Mouse (Mus musculus) cerebellum, postnatal 25 days (tissue): ENCODE data around the gene Gart.
"Not testable (repeated sequence)": the region's sequence is repeated elsewhere in the genome, so short reads cannot be mapped to it uniquely, and the experiment has no call there.

Source experiments
- DNase-seq, 2 experiments: peaks; one replicate each; pipeline ENCODE4 v3.0.0; 2021; ENCODE audit warnings: mixed read lengths in 2 of 2

The Gart gene

GRCm38 (mm10) chr16:91647461-91648219 lies 888 bp upstream of the Gart start, which contains the start of gene Son:
TSS of gene Son (plus strand) at chr16:91647506.
- peak; percentile 96 to 97 for DNase-seq

- no peak for DNase-seq
Measured at GRCm38 (mm10) chr16:91645995-91646602, 653 bp downstream of the Gart start.

GRCm38 (mm10) chr16:91645420-91645819 lies 1.3 kb downstream of the Gart start:
- DNase-seq, result not testable (repeated sequence)

GRCm38 (mm10) chr16:91644901-91645300 lies 1.9 kb downstream of the Gart start:
- DNase-seq, result no peak

GRCm38 (mm10) chr16:91640171-91640570 lies 6.6 kb downstream of the Gart start:
- DNase-seq, result no peak

GRCm38 (mm10) chr16:91639636-91640035 lies 7.1 kb downstream of the Gart start:
- DNase-seq, result no peak

GRCm38 (mm10) chr16:91639161-91639560 lies 7.6 kb downstream of the Gart start:
- no peak for DNase-seq

GRCm38 (mm10) chr16:91633641-91634040 lies 13.1 kb downstream of the Gart start:
- DNase-seq, result no peak

- DNase-seq, result no peak
Measured at GRCm38 (mm10) chr16:91632940-91633339, 13.8 kb downstream of the Gart start.

- DNase-seq, result peak in 1 of 2 experiments; percentile 60
Measured at GRCm38 (mm10) chr16:91632439-91632838, 14.3 kb downstream of the Gart start.

GRCm38 (mm10) chr16:91630584-91630983 lies 16.2 kb downstream of the Gart start:
- no peak for DNase-seq

- DNase-seq, result no peak
Measured at GRCm38 (mm10) chr16:91629749-91630148, 17.0 kb downstream of the Gart start.

GRCm38 (mm10) chr16:91628673-91629072 lies 18.1 kb downstream of the Gart start:
- DNase-seq, result no peak

GRCm38 (mm10) chr16:91627831-91628230 lies 18.9 kb downstream of the Gart start:
- DNase-seq, result no peak

- DNase-seq, result no peak
Measured at GRCm38 (mm10) chr16:91623074-91623473, 23.7 kb downstream of the Gart start.

- DNase-seq, result no peak
Measured at GRCm38 (mm10) chr16:91620991-91621390, 25.8 kb downstream of the Gart start.

GRCm38 (mm10) chr16:91620185-91620584 lies 26.6 kb downstream of the Gart start:
- DNase-seq, result no peak

GRCm38 (mm10) chr16:91618511-91619501 lies 27.9 kb downstream of the Gart start, which contains the start of gene Dnajc28:
TSS of gene Dnajc28 (minus strand) at chr16:91619026.
- peak; percentile 87 to 91 for DNase-seq

- DNase-seq, result peak in 1 of 2 experiments; percentile 29
Measured at GRCm38 (mm10) chr16:91614552-91614951, 32.2 kb downstream of the Gart start.

- DNase-seq, result no peak
Measured at GRCm38 (mm10) chr16:91612525-91612924, 34.2 kb downstream of the Gart start.

GRCm38 (mm10) chr16:91611248-91611647 lies 35.5 kb downstream of the Gart start:
- DNase-seq, result no peak

- no peak for DNase-seq
Measured at GRCm38 (mm10) chr16:91609501-91610245, 37.1 kb downstream of the Gart start.
